Mouse (Mus musculus) lung, postnatal 0 days (tissue): ENCODE measurements at regions not wholly inside any gene's neighbourhood (a gene's known extent, or its start where the extent isn't known, plus 50 kb on each side); places are given as distances from the start of the nearest gene placed in this dataset.

Experiments used
- ATAC-seq: fragments of 200-750 bp; cut with Nextera tagmentation; 2 replicates; pipeline ENCODE4 v1.8.0; 2017; ENCODE audit warnings: moderate library complexity
- DNase-seq: peaks from one replicate; pipeline ENCODE4 v3.0.0-alpha.2; 2016; ENCODE audit warnings: low spot score
- H3K27ac ChIP-seq: fragments of 300-500 bp; sonication (generic); 2 replicates; pipeline ENCODE4 v1.5.1; 2014; ENCODE audit warnings: antibody characterized with exemption, mild to moderate bottlenecking, low read length, mixed read lengths
- H3K27me3 ChIP-seq: fragments of 300-500 bp; sonication (generic); replicated peaks from 2 replicates; pipeline ENCODE4 v1.6.1; 2014; ENCODE audit warnings: low read length, mixed read lengths; ENCODE audit not compliant: insufficient read depth
- H3K36me3 ChIP-seq: fragments of 300-500 bp; sonication (generic); 2 replicates; pipeline ENCODE4 v1.6.1; 2014; ENCODE audit warnings: low read length, mixed read lengths; ENCODE audit not compliant: insufficient read depth
- H3K4me1 ChIP-seq: fragments of 300-500 bp; sonication (generic); 2 replicates; pipeline ENCODE4 v1.6.1; 2014; ENCODE audit warnings: antibody characterized with exemption, low read depth, low read length, mixed read lengths; ENCODE audit not compliant: insufficient read depth
- H3K4me2 ChIP-seq: fragments of 300-500 bp; sonication (generic); replicated peaks from 2 replicates; pipeline ENCODE4 v1.6.1; 2014; ENCODE audit warnings: low read depth, mild to moderate bottlenecking, low read length, moderate library complexity, mixed read lengths
- H3K4me3 ChIP-seq: fragments of 300-500 bp; sonication (generic); 2 replicates; pipeline ENCODE4 v1.5.1; 2014; ENCODE audit warnings: low read depth, low read length
- H3K9ac ChIP-seq: fragments of 300-500 bp; sonication (generic); replicated peaks from 2 replicates; pipeline ENCODE4 v1.6.1; 2014; ENCODE audit warnings: low read depth, mild to moderate bottlenecking
- H3K9me3 ChIP-seq: fragments of 300-500 bp; sonication (generic); 2 replicates; pipeline ENCODE4 v1.6.1; 2016; ENCODE audit warnings: low read length, mixed read lengths
- CTCF ChIP-seq: IDR thresholded peaks from 2 replicates; pipeline ENCODE4 v1.5.1; 2016; ENCODE audit warnings: antibody characterized with exemption, mild to moderate bottlenecking
- EP300 ChIP-seq: IDR thresholded peaks from 2 replicates; pipeline ENCODE4 v1.6.1; 2016; ENCODE audit warnings: antibody characterized with exemption, mild to moderate bottlenecking, control low read depth
- WGBS: fragments of 180-500 bp; shearing (Covaris S2); extraction: QIAGEN DNeasy Blood & Tissue Kit; methylation state at CpG from one replicate; pipeline ENCODE4 v1.1.7; 2014; 5-methylcytosine and 5-hydroxymethylcytosine counted together

DNA sequence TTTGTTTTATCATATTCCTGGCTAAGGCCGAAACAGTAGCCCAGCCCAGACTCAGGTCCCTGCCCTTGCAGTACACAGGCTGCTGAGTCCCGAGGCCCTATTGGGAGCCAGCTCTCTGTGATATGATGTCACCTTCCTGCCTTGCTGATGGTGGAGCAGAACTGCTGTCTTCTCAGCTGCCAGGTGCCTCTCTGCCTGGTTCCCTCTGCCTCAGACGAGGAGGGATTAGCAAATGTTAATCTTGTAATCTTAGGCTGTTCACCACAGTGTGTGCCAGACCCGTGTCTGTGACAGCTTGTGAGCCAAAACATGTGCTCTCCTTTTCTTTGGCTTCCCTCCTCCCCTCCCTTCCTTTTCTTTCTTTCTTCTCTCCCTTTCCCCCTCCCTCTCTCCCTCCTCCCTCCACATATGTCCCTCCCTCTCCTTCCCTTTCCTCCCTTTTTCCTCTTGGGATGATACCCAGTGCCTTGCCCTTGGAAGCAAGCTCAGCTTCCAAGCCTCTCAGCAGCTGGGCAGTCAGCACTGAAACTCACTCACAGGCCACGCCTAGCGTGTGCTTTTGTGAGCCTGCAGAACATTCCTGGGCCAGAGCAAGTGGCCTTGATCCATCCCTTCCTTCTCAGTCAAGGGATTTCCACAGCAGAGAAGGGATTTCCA, 126.6 kb upstream of the Eef2kmt start:
- H3K36me3 ChIP-seq, result no peaks in the 10 kb centered on the region
- no peak for DNase-seq
- no peak overlapping the region for H3K4me2 ChIP-seq
- no peaks in the 10 kb centered on the region for H3K27me3 ChIP-seq
- ATAC-seq, result no peak
- no peak overlapping the region for H3K9ac ChIP-seq
- WGBS, result 19% methylated on average over 6 of the region's 6 CpGs
- H3K27ac ChIP-seq, result no peak overlapping the region
- H3K4me1 ChIP-seq, result no peaks in the 10 kb centered on the region
- TF ChIP-seq CTCF (no peak), EP300 (no peak)
- H3K9me3 ChIP-seq, result no peaks in the 10 kb centered on the region
- H3K4me3 ChIP-seq, result no peak overlapping the region

DNA sequence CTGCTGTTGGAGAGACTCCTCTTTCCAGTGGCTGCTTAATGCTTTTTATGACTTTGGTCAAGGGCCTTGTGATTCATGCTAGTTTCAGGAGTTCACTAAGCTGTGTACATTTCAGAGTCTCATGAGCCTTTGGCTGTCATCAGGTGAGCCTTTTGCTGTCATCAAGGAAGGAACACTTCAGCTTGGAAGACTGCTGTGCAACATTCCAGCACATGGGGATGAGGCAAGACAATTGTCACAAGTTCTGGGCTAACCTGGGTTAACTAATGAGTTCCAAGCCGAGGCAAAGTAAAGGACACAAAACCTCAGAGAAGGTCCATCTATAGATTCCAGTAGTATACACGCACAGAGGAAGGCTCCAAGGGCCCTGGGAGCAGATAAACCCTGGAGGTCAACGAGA, 124.8 kb upstream of the Eef2kmt start:
- no peak for TF ChIP-seq CTCF
- no peak for TF ChIP-seq EP300

DNA sequence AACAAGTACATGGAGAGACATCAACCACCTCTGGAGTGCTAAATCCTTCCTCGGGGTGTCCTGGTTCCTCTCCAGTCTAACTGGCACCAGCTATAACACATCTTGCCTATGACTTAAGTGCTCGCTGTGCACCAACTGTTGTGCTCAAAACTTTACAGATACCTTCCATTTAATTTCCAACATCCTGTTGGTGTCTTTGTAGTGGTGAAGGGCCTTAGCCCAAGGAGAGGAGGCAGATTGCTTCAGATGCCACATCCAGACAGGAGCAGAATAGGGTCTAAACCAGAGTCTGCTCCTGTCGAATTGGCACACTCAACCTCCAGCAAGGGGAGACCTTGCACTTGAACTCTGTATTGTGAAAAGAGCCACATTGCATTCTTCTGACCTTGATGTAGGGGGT, 121.2 kb upstream of the Eef2kmt start:
- no peak for TF ChIP-seq EP300
- TF ChIP-seq CTCF, result no peak
- DNase-seq (no peak), ATAC-seq (no peak)
- H3K4me1 ChIP-seq, result no peaks in the 10 kb centered on the region
- H3K9ac ChIP-seq, result no peak overlapping the region
- H3K36me3 ChIP-seq, result no peaks in the 10 kb centered on the region
- H3K9me3 ChIP-seq, result no peaks in the 10 kb centered on the region
- H3K27me3 ChIP-seq, result no peaks in the 10 kb centered on the region
- H3K27ac ChIP-seq, result no peak overlapping the region
- no peak overlapping the region for H3K4me2 ChIP-seq
- no peak overlapping the region for H3K4me3 ChIP-seq
- WGBS, result 87% methylated on average over 3 of the region's 3 CpGs

More for the DNA sequence above, 124.8 kb upstream of the Eef2kmt start:
- H3K4me2 ChIP-seq, result no peak overlapping the region
- no peaks in the 10 kb centered on the region for H3K27me3 ChIP-seq
- 47% methylated on average over 3 of the region's 3 CpGs for WGBS
- H3K9me3 ChIP-seq, result no peaks in the 10 kb centered on the region
- H3K27ac ChIP-seq, result no peak overlapping the region
- H3K9ac ChIP-seq, result no peak overlapping the region
- DNase-seq, result no peak
- no peak for ATAC-seq
- no peaks in the 10 kb centered on the region for H3K4me1 ChIP-seq
- no peak overlapping the region for H3K4me3 ChIP-seq
- H3K36me3 ChIP-seq, result no peaks in the 10 kb centered on the region

DNA sequence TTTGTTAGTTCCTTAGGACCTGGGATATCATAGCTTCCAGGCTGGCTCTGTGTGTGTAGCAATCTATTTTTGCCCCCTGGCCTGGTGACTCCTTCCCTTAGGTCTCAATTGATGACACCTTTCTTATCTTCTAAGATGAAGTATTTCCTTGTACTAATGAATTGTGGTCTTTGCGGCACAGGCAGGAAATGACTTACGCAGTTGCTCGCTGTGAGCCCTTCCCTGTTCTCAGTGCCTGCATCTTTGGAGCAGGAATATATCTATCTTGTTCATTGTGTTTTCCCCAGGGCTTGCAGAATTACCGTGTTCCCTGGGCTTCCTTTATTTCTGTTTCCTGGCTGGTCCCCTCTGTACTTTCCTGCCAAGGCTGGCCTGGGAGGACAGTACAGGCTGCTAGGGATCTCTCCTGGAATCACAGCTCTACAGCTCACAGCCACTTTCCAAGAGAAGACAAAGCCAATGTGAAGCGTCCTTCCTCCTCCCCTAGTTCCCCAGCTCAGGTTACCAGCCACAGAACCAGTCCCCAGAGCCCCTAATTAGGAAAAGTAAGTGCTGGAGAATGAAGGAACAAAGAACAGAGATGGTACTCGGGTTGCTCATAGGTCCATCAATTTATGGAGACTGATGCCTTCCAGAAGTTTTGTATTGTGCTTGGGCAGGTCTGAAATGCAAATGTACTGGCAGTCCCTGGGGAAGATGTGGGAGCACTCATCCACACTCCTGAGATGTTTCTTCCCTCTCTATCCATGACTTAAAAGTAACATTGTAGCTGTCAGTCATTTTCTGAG, 119.2 kb upstream of the Eef2kmt start:
- Histone ChIP-seq H3K9ac (no peak overlapping the region), H3K4me2 (no peak overlapping the region), H3K4me3 (no peak overlapping the region), H3K4me1 (no peaks in the 10 kb centered on the region), H3K27ac (no peak overlapping the region), H3K9me3 (no peaks in the 10 kb centered on the region), H3K27me3 (no peaks in the 10 kb centered on the region), H3K36me3 (no peaks in the 10 kb centered on the region)
- TF ChIP-seq CTCF (no peak), EP300 (no peak)
- ATAC-seq (no peak), DNase-seq (no peak)
- WGBS, result 26% methylated on average over 6 of the region's 6 CpGs

DNA sequence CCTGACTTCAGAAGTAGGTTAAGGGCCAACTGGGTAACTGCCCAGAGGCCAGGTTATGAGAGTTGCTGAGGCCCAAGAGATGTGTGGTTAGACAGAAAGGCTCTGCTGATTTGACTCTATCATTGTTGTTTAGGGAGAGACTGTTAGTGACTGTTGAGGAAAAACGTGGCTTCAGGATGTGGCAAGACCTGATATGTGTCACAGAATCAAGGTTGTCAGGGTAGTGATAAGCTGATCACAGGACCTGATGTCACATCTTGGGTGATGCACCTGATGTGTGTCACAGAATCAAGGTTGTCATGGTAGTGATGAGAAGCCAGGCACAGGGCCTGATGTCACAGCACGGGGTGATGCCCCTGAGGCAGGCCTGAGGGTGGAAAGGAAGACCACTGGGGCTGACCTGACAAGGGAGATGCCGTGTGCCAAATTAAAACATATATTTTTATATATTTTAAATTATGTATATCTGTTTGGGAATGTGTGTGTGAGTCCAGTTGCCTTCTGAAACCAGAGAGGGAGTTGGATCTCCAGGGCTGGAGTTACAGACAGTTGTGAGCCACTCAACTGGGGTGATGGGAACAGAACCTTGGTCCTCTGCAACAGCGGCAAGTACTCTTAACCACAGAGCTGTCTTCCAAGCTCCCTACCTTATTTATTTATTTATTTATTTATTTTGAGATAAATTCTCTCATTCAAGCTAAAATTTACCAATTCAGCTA, 115.6 kb upstream of the Eef2kmt start:
- no peak for DNase-seq
- Histone ChIP-seq H3K36me3 (no peaks in the 10 kb centered on the region), H3K9ac (no peak overlapping the region), H3K27me3 (no peaks in the 10 kb centered on the region), H3K4me2 (no peak overlapping the region), H3K4me1 (no peaks in the 10 kb centered on the region), H3K27ac (no peak overlapping the region), H3K4me3 (no peak overlapping the region), H3K9me3 (no peaks in the 10 kb centered on the region)
- TF ChIP-seq EP300 (no peak), CTCF (no peak)
- WGBS, result 76% methylated on average over 4 of the region's 4 CpGs
- no peak for ATAC-seq

DNA sequence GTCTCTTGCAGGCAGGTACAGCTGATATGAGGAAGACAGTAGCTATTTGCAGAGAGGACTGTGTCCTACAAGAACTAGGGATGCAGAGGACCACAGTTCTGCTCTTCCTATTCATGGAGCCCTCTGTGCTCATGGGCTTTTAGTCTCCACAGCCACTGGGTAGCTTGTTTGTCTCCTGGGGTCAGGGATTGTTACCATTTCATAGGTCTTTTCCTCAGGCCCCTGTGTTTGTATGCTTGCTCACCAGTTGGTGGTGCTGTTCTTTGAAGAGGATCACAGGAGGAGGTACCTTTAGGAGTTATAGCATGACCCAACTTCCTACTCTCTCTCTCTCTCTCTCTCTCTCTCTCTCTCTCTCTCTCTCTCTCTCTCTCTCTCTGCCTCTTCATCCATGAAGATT, 114.7 kb upstream of the Eef2kmt start:
- no peaks in the 10 kb centered on the region for H3K36me3 ChIP-seq
- no peak overlapping the region for H3K4me3 ChIP-seq
- no peaks in the 10 kb centered on the region for H3K27me3 ChIP-seq
- H3K4me1 ChIP-seq, result no peaks in the 10 kb centered on the region
- H3K9ac ChIP-seq, result no peak overlapping the region
- H3K4me2 ChIP-seq, result no peak overlapping the region
- no peak overlapping the region for H3K27ac ChIP-seq
- no peaks in the 10 kb centered on the region for H3K9me3 ChIP-seq
- TF ChIP-seq CTCF, result peak; percentile 25
- TF ChIP-seq EP300, result no peak
- ATAC-seq (no peak), DNase-seq (no peak)
